Comparison of ENCODE assay signal across 8 mouse cellular contexts in the genomic region with DNA sequence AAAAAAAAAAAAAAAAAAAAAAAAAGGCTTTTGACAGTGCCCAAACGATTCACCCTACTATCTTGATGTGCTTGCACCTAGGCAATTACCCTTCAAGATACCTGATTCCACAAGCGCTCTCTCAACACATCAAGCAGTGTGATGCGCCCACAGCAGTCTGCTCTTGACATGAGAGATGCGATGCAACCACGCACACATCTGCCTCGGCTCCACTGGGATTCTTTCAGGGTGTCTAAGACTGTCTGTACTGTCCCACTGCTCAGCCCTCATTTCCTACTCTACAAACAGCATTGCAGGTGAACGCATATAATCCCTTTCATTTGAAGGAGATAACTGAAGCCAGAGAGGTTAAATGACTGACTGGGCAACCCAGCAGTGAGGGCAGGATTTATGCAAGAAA. TPM values are rescaled to one million over a fixed set of nuclear protein-coding genes. Genes with fewer than 3 reads are reported as not detected.
DNase-seq lines count a peak whose midpoint lies in the region; ATAC-seq lines count a peak whose summit lies in the region.

No protein-coding gene starts in this region.

- H3K9me3 ChIP-seq in kidney, embryonic 16.5 days (ENCODE audit: low read length): no peaks in the 10 kb centered on the region
- H3K9me3 ChIP-seq in forebrain, embryonic 16.5 days (ENCODE audit: control insufficient read depth, low read length): no peaks in the 10 kb centered on the region

- peaks cover 11% of the 10 kb centered on the region for H3K4me1 ChIP-seq in kidney, embryonic 16.5 days (ENCODE audit: insufficient read depth, low read length)
- H3K4me1 ChIP-seq in forebrain, embryonic 16.5 days (replicated peaks; ENCODE audit: control insufficient read depth, insufficient read depth, low read length): peaks cover 17% of the 10 kb centered on the region

- H3K4me2 ChIP-seq in kidney, embryonic 16.5 days (replicated peaks; ENCODE audit: low read depth, low read length): peak overlapping the region; percentile 69
- peak overlapping the region; percentile 77 for H3K4me2 ChIP-seq in forebrain, embryonic 16.5 days (ENCODE audit: low read length)

- H3K9ac ChIP-seq in kidney, embryonic 16.5 days (replicated peaks; ENCODE audit: low read length): peak overlapping the region; percentile 88
- peak overlapping the region; percentile 91 for H3K9ac ChIP-seq in forebrain, embryonic 16.5 days (replicated peaks; ENCODE audit: low read depth, low read length)

- ATAC-seq in kidney, embryonic 16.5 days (ENCODE audit: low FRiP score, low TSS enrichment): no peak
- no peak for ATAC-seq in forebrain, embryonic 16.5 days
- peak; percentile 17; the same call in 1 of the 2 replicates for ATAC-seq in megakaryocyte-erythroid progenitor cell, adult 5-6 weeks (replicated peaks; ENCODE audit: low FRiP score, low TSS enrichment, poor library complexity, severe bottlenecking)
- ATAC-seq in granulocyte monocyte progenitor cell, adult 5-6 weeks (replicated peaks; ENCODE audit: poor library complexity, severe bottlenecking): no peak

- no peak for DNase-seq in kidney, adult 11 months
- DNase-seq in Muller cell, postnatal 12 days (ENCODE audit: inconsistent ontology term): peak; percentile 24
- DNase-seq in left cerebral cortex, adult 11 months (ENCODE audit: low spot score): no peak
- no peak for DNase-seq in thymus, postnatal 14 days

- WGBS in kidney, embryonic 16.5 days: 56% methylated on average over 7 of the region's 7 CpGs
- 60% methylated on average over 7 of the region's 7 CpGs for WGBS in forebrain, embryonic 16.5 days

- H3K36me3 ChIP-seq in kidney, embryonic 16.5 days (ENCODE audit: insufficient read depth, low read length): peaks cover 36% of the 10 kb centered on the region
- peaks cover 32% of the 10 kb centered on the region for H3K36me3 ChIP-seq in forebrain, embryonic 16.5 days (ENCODE audit: control insufficient read depth, insufficient read depth)

- no peaks in the 10 kb centered on the region for H3K27me3 ChIP-seq in kidney, embryonic 16.5 days (ENCODE audit: insufficient read depth, low read length)
- H3K27me3 ChIP-seq in forebrain, embryonic 16.5 days (replicated peaks; ENCODE audit: control insufficient read depth, insufficient read depth, low read length): no peaks in the 10 kb centered on the region

- H3K4me3 ChIP-seq in kidney, embryonic 16.5 days (ENCODE audit: low read length): peak overlapping the region; percentile 82
- peak overlapping the region; percentile 85 for H3K4me3 ChIP-seq in forebrain, embryonic 16.5 days (replicated peaks; ENCODE audit: low read length)

- H3K27ac ChIP-seq in kidney, embryonic 16.5 days (ENCODE audit: low read length): no peak overlapping the region
- H3K27ac ChIP-seq in forebrain, embryonic 16.5 days (ENCODE audit: low read length): no peak overlapping the region

RNA-seq across cellular contexts. Expression of a gene that starts 1.2 kb away (rescaled TPM):
- 59.0 and 62.7 TPM in 2 replicates for polyA plus RNA-seq in kidney, embryonic 16.5 days (2015; fragmentation: Nextera tagmentation; extraction: Ambion mirVana)
- 139 and 143 TPM in 2 replicates for polyA plus RNA-seq in forebrain, embryonic 16.5 days (2015; fragmentation: Nextera tagmentation; extraction: Ambion mirVana)
- total RNA-seq in megakaryocyte-erythroid progenitor cell, adult 5-6 weeks (2014; fragmentation: Nextera tagmentation): 25.5 and 35.1 TPM in 2 replicates
- 53.1 and 61.4 TPM in 2 replicates for total RNA-seq in megakaryocyte-erythroid progenitor cell, adult 5-6 weeks (2017)
- total RNA-seq in granulocyte monocyte progenitor cell, adult 5-6 weeks (2014; fragmentation: Nextera tagmentation): 13.9 and 21.2 TPM in 2 replicates
- 43.4 and 44.1 TPM in 2 replicates for total RNA-seq in granulocyte monocyte progenitor cell, adult 5-6 weeks (2017)

RNA-seq across cellular contexts. Expression of a gene that starts 46.0 kb away (rescaled TPM):
- 3.4 and 3.6 TPM in 2 replicates for polyA plus RNA-seq in kidney, embryonic 16.5 days (2015; fragmentation: Nextera tagmentation; extraction: Ambion mirVana)
- 2.8 and 3.2 TPM in 2 replicates for polyA plus RNA-seq in forebrain, embryonic 16.5 days (2015; fragmentation: Nextera tagmentation; extraction: Ambion mirVana)
- total RNA-seq in megakaryocyte-erythroid progenitor cell, adult 5-6 weeks (2014; fragmentation: Nextera tagmentation): 0.32 and 1.2 TPM in 2 replicates
- total RNA-seq in megakaryocyte-erythroid progenitor cell, adult 5-6 weeks (2017): 1.1 and 1.7 TPM in 2 replicates
- total RNA-seq in granulocyte monocyte progenitor cell, adult 5-6 weeks (2014; fragmentation: Nextera tagmentation): 0.58 and 1.4 TPM in 2 replicates
- total RNA-seq in granulocyte monocyte progenitor cell, adult 5-6 weeks (2017): 0.31 and 0.90 TPM in 2 replicates
